Mouse (Mus musculus) T-helper 17 cell (primary cell): ENCODE data around the gene Prrc2b.

ENCODE experiments used
- in situ Hi-C, 2 experiments: fragments of 300-600 bp; cut with MboI, MseI; formaldehyde crosslinking; loops; 1 replicate in 1 of 2; 2 replicates in 1 of 2; pipeline ENCODE4 v1.15.1; 2025; ENCODE audit warnings: high pct_unique_total_duplicates in 2 of 2

Prrc2b gene

GRCm38 (mm10) chr2:32258887-32259533 is 108.1 kb downstream of the Prrc2b start:
- in situ Hi-C loops = no loop called here

DNA sequence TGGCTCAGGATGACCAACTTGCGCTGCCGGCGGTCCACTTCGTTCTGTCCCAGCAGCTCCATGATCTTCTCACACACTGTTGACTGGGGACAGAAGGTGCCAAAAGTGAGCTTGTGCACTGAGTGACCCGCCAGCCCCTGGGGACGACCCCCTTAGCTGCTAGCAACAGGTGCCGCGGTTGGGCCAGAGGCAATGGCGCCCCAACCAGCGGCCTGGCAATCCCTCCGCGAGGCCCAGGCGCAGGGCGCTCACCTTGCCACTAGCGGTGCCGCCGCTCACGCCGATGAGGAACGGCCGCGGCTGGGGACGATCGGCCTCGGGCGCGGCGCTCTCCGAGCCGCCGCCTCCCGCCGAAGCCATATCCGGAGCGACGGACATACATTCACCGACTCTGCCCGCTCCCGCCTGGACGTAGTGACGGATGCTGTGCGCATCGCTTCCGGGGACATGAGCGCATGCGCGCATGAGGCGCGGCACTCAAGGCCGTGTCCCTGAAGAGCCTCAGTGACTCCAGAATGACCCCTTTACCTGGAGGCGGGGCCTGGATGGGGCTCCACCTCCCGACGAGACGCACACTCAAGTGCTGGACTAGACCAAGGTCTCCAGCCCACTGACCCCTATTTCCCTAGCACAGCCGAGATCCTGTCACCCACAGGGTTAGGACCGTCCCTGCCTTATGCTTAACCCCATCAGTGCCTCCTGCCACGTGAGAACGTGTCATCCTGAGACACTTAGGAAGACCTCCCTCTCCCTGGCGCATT is 109.0 kb downstream of the Prrc2b start, which contains the start of gene Uck1:
Uck1 (minus strand) TSS at position 503 of the 761 bp plus-strand sequence.
- in situ Hi-C loops = no loop called here

- in situ Hi-C loops = no loop called here
These were observed 109.8 kb downstream of the Prrc2b start for GRCm38 (mm10) chr2:32260635-32261034.

- in situ Hi-C loops = no loop called here
These were observed 124.9 kb downstream of the Prrc2b start for GRCm38 (mm10) chr2:32275823-32276222.

DNA sequence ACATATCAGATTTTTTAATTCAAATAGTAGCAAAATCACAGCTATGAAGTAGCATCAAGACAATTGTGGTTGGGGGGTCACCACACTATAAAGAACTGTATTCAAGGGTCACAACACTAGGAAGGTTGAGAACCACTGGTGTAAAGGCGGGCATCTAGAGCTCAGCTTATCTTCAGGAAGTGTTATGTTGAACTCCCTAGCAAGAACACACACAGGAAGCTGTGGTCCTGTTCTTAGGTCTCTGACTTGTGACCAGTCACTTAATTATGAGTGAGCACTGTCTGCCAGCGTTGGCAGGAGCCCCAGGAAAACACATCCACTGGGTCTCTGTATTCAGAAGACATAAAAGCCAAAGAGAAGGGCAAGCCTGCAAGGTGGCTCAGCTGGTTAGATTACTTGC is 131.4 kb downstream of the Prrc2b start:
- in situ Hi-C loops = no loop called here

- in situ Hi-C loops = no loop called here
These were observed 131.8 kb downstream of the Prrc2b start for GRCm38 (mm10) chr2:32282727-32283126.

DNA sequence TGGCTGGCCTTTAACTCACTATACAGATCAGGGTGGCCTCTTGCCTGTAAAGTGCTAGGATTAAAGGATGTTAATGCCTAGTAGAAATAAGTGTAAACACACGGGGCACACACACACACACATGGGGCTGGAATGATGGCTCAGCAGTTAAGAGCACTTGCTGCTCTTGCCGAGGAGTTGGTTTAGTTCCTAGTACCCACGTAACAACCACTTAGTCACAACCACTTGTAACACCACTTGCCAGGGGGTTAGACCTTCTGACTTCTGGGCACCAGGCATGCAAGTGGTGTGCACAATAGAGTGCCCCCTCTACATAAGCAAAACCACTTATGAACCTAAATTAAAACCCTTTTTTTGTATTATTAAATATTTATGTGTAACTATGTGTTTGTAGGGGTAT is 133.1 kb downstream of the Prrc2b start:
- in situ Hi-C loops = no loop called here
